Mouse (Mus musculus) thymus, adult 2 months (tissue): ENCODE measurements at regions not wholly inside any gene's neighbourhood (a gene's known extent, or its start where the extent isn't known, plus 50 kb on each side); places are given as distances from the start of the nearest gene placed in this dataset.

Source experiments
- DNase-seq: peaks from one replicate; pipeline ENCODE4 v3.0.0; 2021
- H3K27ac ChIP-seq: fragments of 200-500 bp; 2 replicates; pipeline ENCODE4 v1.5.1; 2012; ENCODE audit warnings: low read length, control low read depth; ENCODE audit not compliant: control insufficient read depth, insufficient read depth
- H3K27me3 ChIP-seq: fragments of 200-500 bp; 2 replicates; pipeline ENCODE4 v1.6.1; 2012; ENCODE audit warnings: mild to moderate bottlenecking, low read length, moderate library complexity, mixed read lengths; ENCODE audit not compliant: control insufficient read depth, insufficient read depth
- H3K36me3 ChIP-seq: fragments of 200-500 bp; 2 replicates; pipeline ENCODE4 v1.6.1; 2012; ENCODE audit warnings: mild to moderate bottlenecking, low read length, moderate library complexity; ENCODE audit not compliant: control insufficient read depth, insufficient read depth
- H3K4me1 ChIP-seq: fragments of 200-500 bp; replicated peaks from 2 replicates; pipeline ENCODE4 v1.6.1; 2012; ENCODE audit warnings: low read length; ENCODE audit not compliant: control insufficient read depth, insufficient read depth
- H3K4me3 ChIP-seq: fragments of 200-500 bp; 2 replicates; pipeline ENCODE4 v1.5.1; 2012; ENCODE audit warnings: mild to moderate bottlenecking, low read length, control low read depth, moderate library complexity; ENCODE audit not compliant: control insufficient read depth, insufficient read depth
- CTCF ChIP-seq: fragments of 200-500 bp; IDR thresholded peaks from 2 replicates; pipeline ENCODE4 v1.5.1; 2012; ENCODE audit warnings: mild to moderate bottlenecking, control low read depth, low read length, moderate library complexity, borderline replicate concordance; ENCODE audit not compliant: control insufficient read depth, poor library complexity, insufficient read depth; ENCODE audit errors: extremely low read depth
- POLR2A ChIP-seq: fragments of 200-500 bp; IDR thresholded peaks from 2 replicates; pipeline ENCODE4 v1.6.1; 2012; ENCODE audit warnings: mild to moderate bottlenecking, low read length, control low read depth, moderate library complexity; ENCODE audit not compliant: control insufficient read depth, poor library complexity, insufficient read depth; ENCODE audit errors: extremely low read depth
- WGBS: fragments of 180-500 bp; shearing (Covaris S2); methylation state at CpG from one replicate; pipeline ENCODE4 v1.1.7; 2018; 5-methylcytosine and 5-hydroxymethylcytosine counted together

DNA sequence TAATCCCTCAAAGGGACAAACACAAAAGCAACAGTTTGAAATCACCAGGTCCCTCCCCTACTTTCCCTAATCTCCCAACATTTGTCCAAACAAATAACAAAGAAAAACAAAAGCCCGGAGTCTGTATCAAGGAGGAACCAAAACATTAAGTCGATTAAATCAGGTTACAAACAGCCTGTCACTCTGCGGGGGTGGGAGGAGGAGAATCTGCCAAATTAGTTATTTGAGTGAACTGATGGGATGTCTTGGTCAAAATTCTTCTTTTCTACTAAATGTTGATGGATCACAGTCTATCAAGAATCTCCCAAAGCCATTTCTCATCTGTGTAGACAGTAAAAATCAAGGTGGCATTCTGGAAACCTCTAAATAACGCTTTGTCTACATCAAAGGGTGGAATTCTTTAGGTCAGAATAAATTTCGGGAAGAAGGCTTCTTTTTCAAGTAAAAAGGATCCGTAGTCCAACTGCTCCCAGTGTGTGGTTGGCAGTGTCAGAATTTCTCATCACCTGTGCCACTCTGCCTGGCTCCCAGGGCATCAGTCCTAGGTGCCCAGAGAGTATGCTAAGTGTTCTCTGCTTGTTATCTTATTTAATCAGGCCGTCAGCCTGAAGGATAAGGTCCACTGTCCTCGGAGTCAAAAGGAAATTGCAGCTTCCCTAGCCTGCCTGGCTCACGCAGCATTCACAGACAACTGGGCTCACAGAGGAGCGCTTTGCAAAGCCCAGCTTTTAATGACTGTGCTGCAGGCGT, 216.1 kb downstream of the Gm19935 start:
- Histone ChIP-seq H3K27me3 (no peaks in the 10 kb centered on the region), H3K4me1 (no peaks in the 10 kb centered on the region), H3K4me3 (no peak overlapping the region), H3K27ac (no peak overlapping the region), H3K36me3 (no peaks in the 10 kb centered on the region)
- WGBS, result 38% methylated on average over 11 of the region's 11 CpGs
- DNase-seq, result no peak
- no peak for TF ChIP-seq CTCF
- no peak for TF ChIP-seq POLR2A

DNA sequence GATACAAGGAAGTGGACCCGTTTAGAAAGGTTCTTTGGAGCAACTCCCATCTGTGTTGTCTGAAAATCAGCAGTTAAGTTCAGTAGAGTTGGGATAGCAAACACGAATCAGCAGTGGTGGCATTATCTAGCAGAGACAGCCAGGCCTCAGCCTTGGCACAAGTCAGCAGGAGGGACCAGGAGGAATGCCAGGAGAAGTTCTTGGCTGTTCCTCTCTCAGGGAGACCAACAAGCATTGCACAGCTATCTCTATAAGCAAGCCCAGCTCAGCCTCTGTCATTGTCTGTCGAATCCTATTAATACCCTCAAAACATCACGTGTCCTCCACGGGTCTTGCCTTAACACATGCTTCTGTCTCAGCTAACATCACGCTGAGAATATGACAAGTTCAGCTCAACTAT, 219.8 kb downstream of the Gm19935 start:
- Histone ChIP-seq H3K27me3 (no peaks in the 10 kb centered on the region), H3K4me1 (no peaks in the 10 kb centered on the region), H3K4me3 (no peak overlapping the region), H3K36me3 (no peaks in the 10 kb centered on the region), H3K27ac (no peak overlapping the region)
- no peak for DNase-seq
- no peak for TF ChIP-seq POLR2A
- no peak for TF ChIP-seq CTCF
- WGBS, result 89% methylated on average over 6 of the region's 6 CpGs

DNA sequence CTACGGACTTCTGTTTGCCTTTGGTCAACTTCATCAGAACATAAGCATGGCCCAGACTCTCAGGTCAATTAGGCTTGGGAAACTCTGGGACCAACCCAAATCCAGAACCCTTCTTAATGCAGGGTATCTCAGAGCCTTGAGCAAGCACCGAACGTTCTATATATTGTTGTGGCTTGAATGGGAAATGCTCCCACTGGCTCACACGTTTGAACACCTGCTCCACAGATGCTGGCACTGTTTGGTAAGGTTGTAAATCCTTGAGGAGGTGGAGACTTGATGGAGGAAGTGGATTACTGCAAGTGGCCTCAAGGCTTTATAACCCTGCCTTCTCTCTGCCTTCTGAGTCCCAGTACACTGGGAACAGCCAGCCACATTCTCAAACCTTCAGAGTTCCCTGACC, 231.3 kb upstream of the Tox3 start:
- Histone ChIP-seq H3K27ac (no peak overlapping the region), H3K27me3 (no peaks in the 10 kb centered on the region), H3K4me3 (no peak overlapping the region), H3K4me1 (no peaks in the 10 kb centered on the region), H3K36me3 (no peaks in the 10 kb centered on the region)
- TF ChIP-seq POLR2A (no peak), CTCF (no peak)
- 80% methylated on average over 4 of the region's 4 CpGs for WGBS
- DNase-seq, result no peak

GRCm38 (mm10) chr8:90576976-90577375, 228.8 kb upstream of the Tox3 start:
- TF ChIP-seq POLR2A (no peak), CTCF (no peak)
- H3K4me1 ChIP-seq, result no peaks in the 10 kb centered on the region
- H3K27me3 ChIP-seq, result no peaks in the 10 kb centered on the region
- H3K36me3 ChIP-seq, result no peaks in the 10 kb centered on the region
- no peak overlapping the region for H3K27ac ChIP-seq
- DNase-seq, result no peak
- H3K4me3 ChIP-seq, result no peak overlapping the region
- WGBS, result 89% methylated on average over 4 of the region's 4 CpGs

DNA sequence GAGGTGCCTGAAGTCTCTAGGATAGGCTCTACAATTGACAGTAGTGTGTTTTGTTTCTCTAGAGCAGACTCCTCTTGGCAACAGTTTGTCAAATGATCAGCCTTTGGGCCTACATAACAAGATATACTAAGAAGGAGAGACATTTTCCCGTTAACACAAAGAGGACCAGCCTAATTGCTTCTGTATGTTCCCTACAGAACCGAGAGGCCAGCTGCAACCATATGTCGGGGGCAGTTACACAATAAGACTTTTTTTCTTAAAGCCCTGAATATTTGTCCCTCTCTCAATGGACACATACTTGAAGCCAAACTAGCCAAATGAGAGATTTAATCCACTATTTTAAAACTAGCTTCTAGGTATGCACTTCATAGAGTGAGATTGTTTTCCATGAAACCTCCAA, 226.5 kb upstream of the Tox3 start:
- 88% methylated on average over 3 of the region's 3 CpGs for WGBS
- DNase-seq, result no peak
- no peaks in the 10 kb centered on the region for H3K4me1 ChIP-seq
- H3K27me3 ChIP-seq, result no peaks in the 10 kb centered on the region
- TF ChIP-seq POLR2A, result no peak
- no peak for TF ChIP-seq CTCF
- H3K36me3 ChIP-seq, result no peaks in the 10 kb centered on the region
- H3K4me3 ChIP-seq, result no peak overlapping the region
- no peak overlapping the region for H3K27ac ChIP-seq

- no peak overlapping the region for H3K4me3 ChIP-seq
- H3K27me3 ChIP-seq, result no peaks in the 10 kb centered on the region
- DNase-seq, result no peak
- no peaks in the 10 kb centered on the region for H3K4me1 ChIP-seq
- no peaks in the 10 kb centered on the region for H3K36me3 ChIP-seq
- 94% methylated on average over 7 of the region's 7 CpGs for WGBS
- no peak overlapping the region for H3K27ac ChIP-seq
- TF ChIP-seq CTCF, result no peak
- TF ChIP-seq POLR2A, result no peak
Observed at GRCm38 (mm10) chr8:90556079-90556427, 207.9 kb upstream of the Tox3 start.
